Mouse (Mus musculus) small intestine, adult 2 months (tissue): ENCODE results near the gene Pdzd7.
"Not testable (repeated sequence)": the region's sequence is repeated elsewhere in the genome, so short reads cannot be mapped to it uniquely, and the experiment has no call there.

Source experiments
- CTCF ChIP-seq: fragments of 200-500 bp; IDR thresholded peaks from 2 replicates; pipeline ENCODE4 v1.5.1; 2012; ENCODE audit warnings: low read depth, mild to moderate bottlenecking, control low read depth, inconsistent platforms, low read length, moderate library complexity, mixed read lengths; ENCODE audit not compliant: insufficient replicate concordance, insufficient read length; ENCODE audit errors: extremely low read depth
- POLR2A ChIP-seq: fragments of 200-500 bp; IDR thresholded peaks from 2 replicates; pipeline ENCODE4 v1.6.1; 2012; ENCODE audit warnings: low read depth, mild to moderate bottlenecking, control low read depth, inconsistent platforms, low read length, moderate library complexity

DNA sequence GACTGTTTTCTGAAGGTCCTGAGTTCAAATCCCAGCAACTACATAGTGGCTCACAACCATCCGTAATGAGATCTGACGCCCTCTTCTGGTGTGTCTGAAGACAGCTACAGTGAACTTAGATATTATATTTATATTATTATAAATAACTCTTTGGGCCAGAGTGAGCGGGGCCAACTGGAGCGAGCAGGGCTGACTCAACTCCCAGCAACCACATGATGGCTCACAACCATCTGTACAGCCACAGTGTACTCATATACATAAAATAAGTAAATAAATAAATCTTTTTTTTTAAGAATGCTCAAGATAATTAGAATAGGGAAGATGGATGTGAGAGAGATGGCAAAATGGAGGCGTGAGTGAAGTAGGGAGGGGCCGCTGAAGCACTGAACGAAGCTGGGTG, 7.3 kb downstream of the Pdzd7 start:
- TF ChIP-seq CTCF, POLR2A: not testable (repeated sequence)
